Mouse (Mus musculus) midbrain, embryonic 16.5 days (tissue): Measurements from ENCODE around the gene Il1rl2. TPM values are rescaled to one million over a fixed set of nuclear protein-coding genes. Genes with fewer than 3 reads are reported as not detected.

Source experiments
- ATAC-seq: fragments of 200-750 bp; cut with Nextera tagmentation; 2 replicates; pipeline ENCODE4 v1.8.0; 2017; ENCODE audit warnings: moderate TSS enrichment
- H3K27ac ChIP-seq: fragments of 300-500 bp; sonication (generic); 2 replicates; pipeline ENCODE4 v1.5.1; 2014; ENCODE audit warnings: mild to moderate bottlenecking, low read length, mixed read lengths
- H3K27me3 ChIP-seq: fragments of 300-500 bp; sonication (generic); 2 replicates; pipeline ENCODE4 v1.6.1; 2014; ENCODE audit warnings: low read depth, low read length, mixed read lengths; ENCODE audit not compliant: control insufficient read depth, insufficient read depth
- H3K36me3 ChIP-seq: fragments of 300-500 bp; sonication (generic); 2 replicates; pipeline ENCODE4 v1.6.1; 2014; ENCODE audit warnings: mild to moderate bottlenecking, low read length, moderate library complexity, mixed read lengths; ENCODE audit not compliant: control insufficient read depth, insufficient read depth
- H3K4me1 ChIP-seq: fragments of 300-500 bp; sonication (generic); 2 replicates; pipeline ENCODE4 v1.6.1; 2014; ENCODE audit warnings: mild to moderate bottlenecking, low read length, mixed read lengths; ENCODE audit not compliant: control insufficient read depth, insufficient read depth
- H3K4me2 ChIP-seq: fragments of 300-500 bp; sonication (generic); 2 replicates; pipeline ENCODE4 v1.6.1; 2014; ENCODE audit warnings: mild to moderate bottlenecking, low read length, mixed read lengths
- H3K4me3 ChIP-seq: fragments of 300-500 bp; sonication (generic); 2 replicates; pipeline ENCODE4 v1.5.1; 2014; ENCODE audit warnings: low read depth, mild to moderate bottlenecking, low read length, moderate library complexity, mixed read lengths
- H3K9ac ChIP-seq: fragments of 300-500 bp; sonication (generic); 2 replicates; pipeline ENCODE4 v1.6.1; 2014; ENCODE audit warnings: low read depth, low read length, mixed read lengths
- H3K9me3 ChIP-seq: fragments of 300-500 bp; sonication (generic); replicated peaks from 2 replicates; pipeline ENCODE4 v1.6.1; 2014; ENCODE audit warnings: mild to moderate bottlenecking, low read length, mixed read lengths; ENCODE audit not compliant: control insufficient read depth, poor library complexity, severe bottlenecking
- WGBS: fragments of 180-500 bp; shearing (Covaris S2); extraction: QIAGEN DNeasy Blood & Tissue Kit; methylation state at CpG from one replicate; pipeline ENCODE4 v1.1.7; 2014; 5-methylcytosine and 5-hydroxymethylcytosine counted together
- polyA plus RNA-seq: library from polyadenylated mRNA; unstranded; fragments of >200 nt; fragmentation: Nextera tagmentation; extraction: Ambion mirVana; gene quantifications from 2 replicates; pipeline ENCODE4 v1.2.1, GENCODE M21; 2015

Il1rl2 gene
- polyA plus RNA-seq, 1 experiment from 2014 or later, result 0.75 TPM

DNA sequence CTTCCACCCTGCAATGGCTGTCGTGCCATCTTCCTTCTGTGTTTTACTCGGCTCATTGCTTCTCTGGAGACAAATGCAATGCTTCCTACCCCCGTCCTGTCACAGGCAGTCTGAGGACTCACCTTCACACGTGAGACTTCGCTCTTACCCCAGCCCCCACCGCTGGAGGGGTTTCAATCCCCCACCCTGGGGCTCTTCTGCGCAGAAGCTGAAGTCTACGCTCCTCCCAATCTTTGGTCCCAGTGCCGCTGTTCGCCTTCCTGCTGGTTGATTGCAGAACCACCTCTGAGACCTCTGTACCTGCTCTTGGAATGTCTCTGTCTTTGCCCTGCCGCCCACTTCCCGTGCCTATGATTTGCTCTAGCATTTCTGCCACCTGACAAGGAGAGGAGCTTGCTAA, 10.4 kb upstream of the Il1rl2 start:
- Histone ChIP-seq H3K9ac (no peak overlapping the region), H3K4me1 (no peaks in the 10 kb centered on the region)
- WGBS, result 80% methylated on average over 12 of the region's 12 CpGs

DNA sequence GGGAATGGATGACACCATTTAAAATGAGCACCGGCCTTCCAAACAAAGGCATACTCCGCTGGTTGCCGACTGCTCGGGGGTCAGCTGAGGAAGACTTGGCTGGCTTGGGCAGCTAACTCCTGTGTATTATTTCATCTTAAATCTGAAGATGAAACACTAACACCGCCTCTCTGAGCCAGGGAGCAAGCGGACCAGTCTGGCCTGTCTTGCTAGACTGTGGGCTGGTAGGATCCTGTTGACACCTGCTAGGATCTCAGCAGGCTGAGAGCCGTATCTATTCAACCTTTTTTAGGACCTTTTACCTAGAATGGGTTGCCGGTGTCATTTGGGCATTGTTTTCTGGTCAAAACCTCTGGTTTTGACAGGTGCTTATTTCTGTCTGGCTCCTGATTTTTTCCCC, 6.8 kb upstream of the Il1rl2 start:
- WGBS, result 89% methylated on average over 8 of the region's 8 CpGs
- no peak for ATAC-seq
- Histone ChIP-seq H3K36me3 (no peaks in the 10 kb centered on the region), H3K4me3 (no peak overlapping the region), H3K4me1 (no peaks in the 10 kb centered on the region), H3K27me3 (no peaks in the 10 kb centered on the region), H3K4me2 (no peak overlapping the region), H3K9ac (no peak overlapping the region), H3K9me3 (no peaks in the 10 kb centered on the region), H3K27ac (no peak overlapping the region)

More for the DNA sequence above, 10.4 kb upstream of the Il1rl2 start:
- Histone ChIP-seq H3K4me2 (no peak overlapping the region), H3K27me3 (no peaks in the 10 kb centered on the region), H3K9me3 (no peaks in the 10 kb centered on the region), H3K4me3 (no peak overlapping the region), H3K36me3 (no peaks in the 10 kb centered on the region), H3K27ac (no peak overlapping the region)
- no peak for ATAC-seq

DNA sequence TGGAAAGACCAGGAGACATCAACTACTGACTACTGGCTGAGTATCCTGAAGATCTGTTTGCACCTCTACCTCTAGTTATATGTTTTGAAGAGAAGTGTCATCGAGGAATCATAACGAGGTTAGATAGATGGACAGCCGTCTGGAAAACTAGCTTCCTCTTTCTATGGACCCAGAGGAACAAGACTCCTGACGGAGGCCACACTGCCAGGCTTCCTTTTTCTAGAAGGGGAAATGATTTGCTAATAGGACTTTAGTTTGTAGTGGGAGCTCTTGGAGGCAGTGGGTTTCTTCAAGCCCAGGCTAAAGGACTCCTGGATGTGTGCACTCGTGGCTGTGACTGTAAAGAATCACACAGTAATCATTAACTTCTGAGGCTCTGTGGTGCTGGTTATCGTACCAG, 2.6 kb upstream of the Il1rl2 start:
- Histone ChIP-seq H3K9me3 (no peaks in the 10 kb centered on the region), H3K27me3 (peaks cover 12% of the 10 kb centered on the region), H3K9ac (no peak overlapping the region), H3K36me3 (no peaks in the 10 kb centered on the region), H3K4me2 (no peak overlapping the region), H3K4me3 (no peak overlapping the region), H3K4me1 (peaks cover 12% of the 10 kb centered on the region; the same call in 1 of the 2 replicates), H3K27ac (no peak overlapping the region)
- ATAC-seq, result no peak
- 82% methylated on average over 6 of the region's 6 CpGs for WGBS

DNA sequence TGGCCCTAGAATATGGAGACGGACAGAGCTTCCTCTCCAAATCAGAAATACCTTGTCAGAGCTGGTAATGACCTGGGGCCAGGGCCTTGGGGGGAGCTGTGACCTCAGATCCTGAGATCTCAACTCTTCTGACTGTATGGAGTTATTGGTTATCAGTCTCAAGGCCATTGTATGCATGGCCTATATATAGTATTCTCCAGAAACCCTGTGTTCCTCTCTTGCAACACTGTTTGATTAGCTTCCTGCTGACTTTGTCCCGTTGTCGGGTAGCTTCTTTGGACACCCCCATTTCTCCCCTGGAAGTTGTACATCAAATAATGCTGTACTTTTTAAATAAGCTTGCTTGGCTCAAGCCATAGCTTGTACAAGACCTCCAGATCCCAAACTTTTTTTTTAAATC, 1.9 kb upstream of the Il1rl2 start:
- no peak overlapping the region for H3K9ac ChIP-seq
- no peaks in the 10 kb centered on the region for H3K36me3 ChIP-seq
- no peaks in the 10 kb centered on the region for H3K9me3 ChIP-seq
- peaks cover 12% of the 10 kb centered on the region; the same call in 1 of the 2 replicates for H3K4me1 ChIP-seq
- ATAC-seq, result no peak
- H3K27ac ChIP-seq, result no peak overlapping the region
- peaks cover 14% of the 10 kb centered on the region for H3K27me3 ChIP-seq
- 94% methylated on average over 3 of the region's 3 CpGs for WGBS
- no peak overlapping the region for H3K4me3 ChIP-seq
- H3K4me2 ChIP-seq, result no peak overlapping the region

DNA sequence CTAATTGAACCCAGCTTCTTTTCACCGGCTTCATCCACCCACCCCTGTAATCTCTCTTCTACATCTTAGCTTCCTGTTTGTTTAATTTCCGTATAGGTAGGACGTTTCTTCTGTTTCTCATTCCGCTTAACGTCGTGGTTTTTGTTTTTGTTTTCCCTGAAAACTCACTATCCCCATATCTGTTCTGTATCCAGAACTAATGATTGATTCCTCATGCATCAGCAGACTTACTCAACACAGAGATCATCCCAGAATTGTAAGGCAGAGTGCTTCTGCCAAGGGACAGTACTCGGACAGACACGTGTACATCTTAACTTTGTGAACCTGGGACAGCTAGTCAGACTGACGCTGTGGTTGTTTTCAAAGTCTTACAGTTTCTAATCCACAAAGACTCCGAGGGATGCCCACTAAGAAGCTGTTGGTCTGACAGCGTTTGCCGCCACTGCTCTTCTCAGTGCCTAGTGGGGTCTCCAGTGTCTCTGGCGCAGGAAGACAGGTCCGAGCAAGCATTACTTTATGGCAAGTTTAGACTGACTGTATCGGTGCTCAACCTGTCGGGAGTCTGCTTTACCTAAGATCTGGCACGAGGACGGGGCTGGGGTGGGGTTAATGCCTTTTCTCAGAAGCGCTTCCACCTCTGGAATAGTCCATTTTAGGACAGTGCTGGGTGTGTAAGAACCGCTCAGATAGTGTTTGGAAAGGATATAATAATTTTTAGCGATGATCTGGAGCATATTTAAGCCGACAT, 719 bp downstream of the Il1rl2 start:
- Histone ChIP-seq H3K4me2 (peak overlapping the region; percentile 95), H3K9ac (peak overlapping the region; percentile 62), H3K4me3 (peak overlapping the region; percentile 45), H3K4me1 (peaks cover 12% of the 10 kb centered on the region; the same call in 1 of the 2 replicates), H3K36me3 (no peaks in the 10 kb centered on the region), H3K27me3 (peaks cover 14% of the 10 kb centered on the region), H3K9me3 (no peaks in the 10 kb centered on the region), H3K27ac (no peak overlapping the region)
- peak; percentile 17; the same call in 1 of the 2 replicates for ATAC-seq
- 8% methylated on average over 22 of the region's 22 CpGs for WGBS

DNA sequence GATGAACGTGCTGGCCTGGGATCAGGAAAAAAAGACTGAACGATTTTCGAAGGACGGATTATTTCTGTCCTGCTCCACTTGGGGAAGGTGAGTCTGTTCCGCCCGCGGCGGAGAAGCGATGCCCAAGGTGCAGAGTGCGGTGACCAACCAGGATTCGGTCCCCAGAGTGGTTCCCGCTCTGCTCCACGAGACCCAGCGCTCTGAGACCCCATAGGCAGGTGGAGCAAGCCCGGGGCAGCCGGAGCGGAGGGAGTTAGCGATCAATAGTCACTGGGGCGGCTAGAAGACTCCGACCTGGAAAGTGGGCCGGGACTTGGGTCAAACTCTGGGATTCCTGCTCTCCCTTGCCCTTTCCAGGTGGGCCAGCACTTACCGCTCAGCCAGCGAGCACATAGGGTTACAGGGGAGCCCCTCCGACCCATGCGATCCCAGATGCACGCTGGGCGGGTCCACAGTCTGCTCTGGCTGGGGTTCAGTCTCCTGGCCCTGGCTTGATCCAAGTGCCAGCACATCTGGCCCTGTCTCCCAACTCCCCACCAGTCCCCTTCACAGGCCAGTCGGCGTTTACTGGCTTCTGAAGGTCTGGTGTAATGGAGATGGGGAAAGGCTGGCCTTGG, 1.4 kb downstream of the Il1rl2 start:
- H3K27ac ChIP-seq, result no peak overlapping the region
- peak overlapping the region; percentile 45 for H3K4me3 ChIP-seq
- under 1% methylated on average over 29 of the region's 29 CpGs for WGBS
- H3K9me3 ChIP-seq, result no peaks in the 10 kb centered on the region
- peaks cover 14% of the 10 kb centered on the region for H3K27me3 ChIP-seq
- H3K4me2 ChIP-seq, result peak overlapping the region; percentile 95
- H3K36me3 ChIP-seq, result no peaks in the 10 kb centered on the region
- peak overlapping the region; percentile 62 for H3K9ac ChIP-seq
- 0 out of 2 replicates have a peak, but pooled peaks have one; percentile 32 for ATAC-seq
- H3K4me1 ChIP-seq, result peaks cover 12% of the 10 kb centered on the region; the same call in 1 of the 2 replicates

DNA sequence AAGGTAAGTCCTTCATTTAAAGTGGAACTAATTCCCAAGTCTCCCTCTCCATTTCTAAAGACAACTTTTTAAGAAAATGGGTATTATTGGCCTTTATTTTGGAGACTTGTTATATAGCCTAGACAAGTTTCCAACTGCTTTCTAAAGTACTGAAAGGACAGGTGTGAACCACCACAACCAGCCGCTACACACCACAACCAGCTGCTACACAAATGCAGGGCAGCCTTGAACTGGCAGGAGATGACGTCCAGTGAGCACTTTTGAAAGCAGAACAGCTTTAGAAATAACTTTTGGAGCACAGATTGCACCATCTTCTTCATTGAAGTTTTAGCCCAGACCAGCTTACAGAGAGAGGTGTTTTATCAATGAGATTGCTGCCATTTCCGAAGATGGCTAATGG, 3.2 kb downstream of the Il1rl2 start:
- no peak overlapping the region for H3K27ac ChIP-seq
- H3K9me3 ChIP-seq, result no peaks in the 10 kb centered on the region
- no peak for ATAC-seq
- H3K4me2 ChIP-seq, result no peak overlapping the region
- no peaks in the 10 kb centered on the region for H3K36me3 ChIP-seq
- WGBS, result 88% methylated on average over 3 of the region's 3 CpGs
- peaks cover 12% of the 10 kb centered on the region; the same call in 1 of the 2 replicates for H3K4me1 ChIP-seq
- no peak overlapping the region for H3K9ac ChIP-seq
- H3K27me3 ChIP-seq, result peaks cover 14% of the 10 kb centered on the region
- no peak overlapping the region for H3K4me3 ChIP-seq

DNA sequence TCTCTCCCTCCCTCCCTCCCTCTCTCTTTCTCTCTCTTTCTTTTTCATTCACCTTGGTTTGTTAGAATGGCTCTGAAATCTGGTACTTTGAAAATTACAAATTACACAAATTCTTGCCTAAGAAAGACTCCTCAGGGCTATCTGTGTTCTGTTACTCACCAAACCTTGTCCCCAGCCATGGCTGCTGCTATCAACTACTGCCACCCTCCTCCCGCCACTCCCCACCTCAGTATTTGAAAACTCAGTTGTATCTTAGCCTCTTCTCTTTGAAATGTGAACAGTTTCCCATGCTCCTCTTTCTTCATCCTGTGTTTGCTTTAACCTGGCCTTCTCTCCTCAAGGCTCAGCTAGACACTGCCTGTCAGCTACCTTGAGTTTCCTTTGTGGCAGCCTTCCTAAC, 5.1 kb downstream of the Il1rl2 start:
- H3K9ac ChIP-seq, result no peak overlapping the region
- no peak for ATAC-seq
- H3K4me2 ChIP-seq, result no peak overlapping the region
- peaks cover 11% of the 10 kb centered on the region for H3K27me3 ChIP-seq
- H3K27ac ChIP-seq, result no peak overlapping the region
- WGBS, result 86% methylated on average over 1 of the region's 1 CpGs
- H3K36me3 ChIP-seq, result no peaks in the 10 kb centered on the region
- H3K4me1 ChIP-seq, result peaks cover 12% of the 10 kb centered on the region; the same call in 1 of the 2 replicates
- H3K9me3 ChIP-seq, result no peaks in the 10 kb centered on the region
- H3K4me3 ChIP-seq, result no peak overlapping the region

DNA sequence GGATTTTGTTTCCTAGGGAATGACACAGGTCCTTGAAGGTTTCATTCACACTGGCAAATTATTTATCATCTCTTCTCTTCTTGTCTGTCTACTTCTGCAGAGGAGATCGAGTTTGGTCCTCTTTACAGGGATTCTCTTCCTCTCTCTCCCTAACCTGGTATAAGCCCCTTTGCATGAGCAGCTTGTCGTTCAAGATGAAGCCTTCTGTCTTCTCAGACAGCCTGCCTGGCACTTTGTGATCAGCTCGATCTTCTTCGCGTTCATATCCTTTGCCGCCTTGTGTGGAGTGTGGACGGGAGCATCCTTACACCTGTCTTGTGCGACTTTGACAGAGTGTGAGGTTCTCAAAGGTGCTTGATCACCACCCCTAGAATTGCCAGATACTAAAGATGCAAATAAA, 5.8 kb downstream of the Il1rl2 start:
- no peak overlapping the region for H3K27ac ChIP-seq
- H3K27me3 ChIP-seq, result peaks cover 11% of the 10 kb centered on the region
- no peak for ATAC-seq
- H3K9me3 ChIP-seq, result no peaks in the 10 kb centered on the region
- H3K4me1 ChIP-seq, result peaks cover 9% of the 10 kb centered on the region; the same call in 1 of the 2 replicates
- no peak overlapping the region for H3K4me2 ChIP-seq
- H3K36me3 ChIP-seq, result no peaks in the 10 kb centered on the region
- WGBS, result 85% methylated on average over 8 of the region's 8 CpGs
- no peak overlapping the region for H3K4me3 ChIP-seq
- no peak overlapping the region for H3K9ac ChIP-seq
